Mouse (Mus musculus) retina, embryonic 14.5 days (tissue): Measurements from ENCODE around the gene Arhgef19.
A peak's percentile ranks its signal among the peaks of the same experiment; 100 is the strongest.

Source experiments
- DNase-seq: peaks from one replicate; pipeline ENCODE4 v3.0.0-alpha.2; 2015; ENCODE audit warnings: low spot score

The Arhgef19 gene

GRCm38 (mm10) chr4:141284486-141284885, 45.2 kb downstream of the Arhgef19 start:
- DNase-seq: no peak

- no peak for DNase-seq
These were observed 45.8 kb downstream of the Arhgef19 start for GRCm38 (mm10) chr4:141285128-141285527.

GRCm38 (mm10) chr4:141286860-141287517, 47.7 kb downstream of the Arhgef19 start:
- DNase-seq: no peak

- DNase-seq: no peak
These were observed 48.3 kb downstream of the Arhgef19 start for GRCm38 (mm10) chr4:141287518-141288004.

- DNase-seq: no peak
These were observed 48.9 kb downstream of the Arhgef19 start for GRCm38 (mm10) chr4:141288152-141288551.

- DNase-seq: peak; percentile 66
These were observed 52.5 kb downstream of the Arhgef19 start for GRCm38 (mm10) chr4:141291571-141292375.

- no peak for DNase-seq
These were observed 56.5 kb downstream of the Arhgef19 start for GRCm38 (mm10) chr4:141295774-141296186.

GRCm38 (mm10) chr4:141297934-141298333, 58.6 kb downstream of the Arhgef19 start:
- no peak for DNase-seq

GRCm38 (mm10) chr4:141299356-141299755, 60.1 kb downstream of the Arhgef19 start:
- DNase-seq: no peak

- no peak for DNase-seq
These were observed 60.9 kb downstream of the Arhgef19 start for GRCm38 (mm10) chr4:141300196-141300595.

GRCm38 (mm10) chr4:141301116-141301553, 61.8 kb downstream of the Arhgef19 start, which contains the start of gene Epha2:
TSS of gene Epha2 (plus strand) at chr4:141301240.
- peak; percentile 89 for DNase-seq

- DNase-seq: no peak
These were observed 62.5 kb downstream of the Arhgef19 start for GRCm38 (mm10) chr4:141301591-141302427.

- DNase-seq: no peak
These were observed 63.4 kb downstream of the Arhgef19 start for GRCm38 (mm10) chr4:141302428-141303401.

GRCm38 (mm10) chr4:141303402-141304222, 64.3 kb downstream of the Arhgef19 start:
- no peak for DNase-seq

- DNase-seq: no peak
These were observed 64.9 kb downstream of the Arhgef19 start for GRCm38 (mm10) chr4:141304223-141304611.

GRCm38 (mm10) chr4:141306057-141306456, 66.8 kb downstream of the Arhgef19 start:
- peak; percentile 72 for DNase-seq
